Mouse (Mus musculus): ENCODE measurements around the gene Fbxo41. TPM values are rescaled to one million over a fixed set of nuclear protein-coding genes. Genes with fewer than 3 reads are reported as not detected.
"Not testable (repeated sequence)": the region's sequence is repeated elsewhere in the genome, so short reads cannot be mapped to it uniquely, and the experiment has no call there.

Fbxo41 gene
- total RNA-seq, 2 experiments from 2014 or later: 95.1 to 98.5 TPM

DNA sequence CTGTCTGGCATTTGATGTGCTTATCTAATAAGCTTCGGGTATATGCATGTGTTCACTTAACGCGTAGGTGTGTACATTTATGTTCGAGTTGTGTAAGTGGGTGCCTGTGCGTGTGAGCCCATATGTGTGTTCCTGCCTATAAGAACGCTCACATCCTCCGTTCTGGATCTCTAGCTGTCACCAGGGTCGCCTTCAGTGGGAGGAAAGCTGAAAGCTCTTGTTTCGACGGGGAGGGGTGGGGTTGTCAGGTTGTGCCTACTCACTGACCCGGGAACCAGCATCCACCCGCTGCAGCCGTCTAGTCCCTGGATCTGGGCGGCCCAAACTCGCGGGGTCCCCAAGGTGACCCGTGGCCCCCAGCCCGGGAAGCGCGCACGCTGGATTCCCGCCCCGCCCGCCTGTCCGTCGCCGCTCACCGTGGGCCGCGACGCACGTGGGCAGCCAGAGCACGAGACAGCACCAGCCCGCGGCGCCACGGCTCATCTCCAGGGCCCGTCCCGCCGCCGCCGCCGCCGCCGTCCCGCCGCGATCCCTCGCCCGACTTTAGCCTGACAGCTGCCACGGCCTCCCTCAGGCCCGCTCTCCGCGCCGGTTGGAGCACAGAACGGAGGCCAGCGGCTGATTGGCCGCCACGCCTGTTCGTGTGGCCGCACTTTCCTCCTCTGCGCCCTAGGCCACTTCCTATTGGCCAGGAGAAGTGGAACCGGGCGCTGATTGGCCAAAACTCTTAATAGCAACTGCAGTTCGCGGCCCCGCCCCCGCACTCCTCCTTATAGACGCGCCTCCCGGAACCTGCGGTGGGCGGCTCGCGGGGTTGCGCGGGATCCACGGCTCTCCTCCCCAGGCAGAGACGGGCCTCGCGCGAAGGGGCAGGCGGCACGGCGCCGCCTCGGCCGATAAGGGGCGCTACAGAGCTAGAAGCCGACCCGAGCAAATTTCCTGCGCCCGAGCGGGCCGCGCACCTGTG lies 51.8 kb downstream of the Fbxo41 start, which contains the start of gene Cct7:
Cct7 (plus strand) TSS at position 818 of the 967 bp plus-strand sequence.
- peak; percentile 95 to 97 for DNase-seq (ENCODE audit: extremely low spot score in 1 of 2, low spot score in 1 of 2)

DNA sequence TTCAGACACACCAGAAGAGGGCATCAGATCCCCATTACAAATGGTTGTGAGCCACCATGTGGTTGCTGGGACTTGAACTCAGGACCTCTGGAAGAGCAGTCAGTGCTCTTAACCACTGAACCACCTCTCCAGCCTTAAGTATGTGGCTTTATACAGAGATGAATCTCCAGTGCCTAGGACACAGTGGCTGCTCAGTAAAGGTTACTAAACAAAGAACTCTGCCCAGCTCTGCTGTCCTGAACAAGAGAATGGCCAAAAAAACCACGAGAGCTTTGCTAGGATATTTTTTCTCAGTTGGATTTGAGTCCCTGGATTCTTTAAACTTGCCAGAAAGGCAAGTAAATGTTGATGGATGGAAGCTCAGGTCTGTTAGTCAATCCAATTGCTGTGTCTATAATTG lies 52.7 kb downstream of the Fbxo41 start:
- DNase-seq (ENCODE audit: extremely low spot score in 1 of 2, low spot score in 1 of 2): not testable (repeated sequence)

- no peak for DNase-seq (ENCODE audit: extremely low spot score in 1 of 2, low spot score in 1 of 2)
These were observed 55.4 kb downstream of the Fbxo41 start for GRCm38 (mm10) chr6:85447351-85447750.

DNA sequence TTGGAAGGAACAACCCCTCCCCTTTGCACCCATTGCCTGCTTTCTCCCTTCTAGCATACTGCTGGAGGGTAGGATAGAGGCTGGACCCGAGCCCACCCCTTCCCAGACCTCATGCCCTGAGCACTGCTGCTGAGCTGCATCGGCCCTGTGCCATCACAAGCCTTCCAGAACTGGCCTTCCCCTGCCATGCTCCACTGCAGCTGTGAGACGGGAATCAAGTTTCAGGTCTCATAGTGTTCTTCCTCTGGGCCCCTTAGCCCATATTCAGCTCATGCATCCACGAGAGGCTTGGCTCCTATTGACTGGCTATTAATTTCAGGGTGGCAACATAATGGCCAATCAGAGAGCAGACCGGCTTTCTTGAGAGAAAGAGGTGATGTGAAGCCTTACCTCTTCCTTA lies 57.5 kb downstream of the Fbxo41 start:
- DNase-seq (ENCODE audit: extremely low spot score in 1 of 2, low spot score in 1 of 2): no peak

DNA sequence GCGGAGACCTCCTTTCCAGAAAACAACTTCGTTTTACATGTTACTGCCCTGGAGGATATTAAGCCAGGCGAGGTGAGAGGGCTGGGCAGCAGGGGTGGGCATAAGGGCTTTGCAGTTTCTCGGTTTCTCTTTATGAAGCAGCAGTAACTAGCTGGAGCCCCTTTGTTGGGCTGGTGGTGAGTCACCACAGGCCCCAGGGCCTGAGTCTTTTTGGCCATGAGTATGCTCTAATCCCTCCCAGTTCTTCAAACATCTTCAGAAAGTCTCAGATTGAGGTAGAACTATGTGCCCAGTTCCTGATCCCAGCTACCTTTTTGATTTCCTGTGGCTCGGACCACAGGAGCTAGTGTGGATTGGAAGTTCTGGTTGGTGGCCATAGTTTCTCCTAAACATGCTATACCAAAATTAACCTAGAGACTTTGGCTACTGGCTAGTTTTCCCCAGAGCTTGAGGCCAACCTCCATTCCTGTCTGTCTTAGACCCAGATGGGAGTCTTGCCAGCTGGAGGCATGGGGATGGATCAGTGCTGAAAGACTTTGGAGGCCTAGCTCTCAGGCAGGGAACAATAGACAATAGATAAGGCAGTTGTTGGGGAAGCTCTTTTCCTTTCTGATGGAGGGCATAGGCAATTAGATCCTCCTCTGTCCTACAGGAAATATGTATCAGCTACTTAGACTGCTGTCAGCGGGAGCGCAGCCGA lies 58.4 kb downstream of the Fbxo41 start:
- no peak for DNase-seq (ENCODE audit: extremely low spot score in 1 of 2, low spot score in 1 of 2)

DNA sequence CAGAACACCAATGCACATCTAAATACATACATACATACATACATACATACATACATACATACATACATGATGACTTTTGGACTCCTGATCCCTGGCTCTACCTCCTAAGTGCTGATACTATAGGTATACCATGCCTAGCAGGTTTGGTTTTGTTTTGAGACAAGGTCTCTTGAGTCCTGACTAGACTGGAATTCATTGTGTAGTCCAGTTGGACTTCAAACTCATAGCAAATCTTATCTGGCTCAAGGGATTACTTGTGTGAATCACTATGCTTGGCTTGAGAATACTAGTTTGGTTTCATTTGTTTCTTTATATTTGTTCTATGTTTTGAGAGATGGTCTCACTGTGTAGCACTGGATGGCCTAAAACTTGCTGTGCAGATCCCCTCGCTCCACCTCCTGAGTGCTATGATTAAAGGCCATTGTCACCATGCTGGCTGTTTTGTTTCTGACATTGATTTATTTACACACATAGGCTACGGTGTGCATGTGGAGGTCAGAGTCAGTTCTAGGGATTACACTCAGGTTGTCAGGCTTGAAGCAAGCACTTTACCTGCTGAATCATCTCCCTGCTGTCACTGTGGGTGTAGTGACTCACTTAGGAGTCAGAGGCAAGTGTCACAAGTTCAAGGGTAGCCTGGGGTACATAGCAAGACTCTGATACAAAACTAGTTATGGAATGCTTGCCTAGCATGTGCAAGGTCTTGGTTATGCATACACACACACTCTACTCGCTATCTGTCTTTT lies 59.1 kb downstream of the Fbxo41 start:
- no peak for DNase-seq (ENCODE audit: extremely low spot score in 1 of 2, low spot score in 1 of 2)

- DNase-seq (ENCODE audit: extremely low spot score in 1 of 2, low spot score in 1 of 2): no peak
These were observed 61.7 kb downstream of the Fbxo41 start for GRCm38 (mm10) chr6:85441142-85441541.

DNA sequence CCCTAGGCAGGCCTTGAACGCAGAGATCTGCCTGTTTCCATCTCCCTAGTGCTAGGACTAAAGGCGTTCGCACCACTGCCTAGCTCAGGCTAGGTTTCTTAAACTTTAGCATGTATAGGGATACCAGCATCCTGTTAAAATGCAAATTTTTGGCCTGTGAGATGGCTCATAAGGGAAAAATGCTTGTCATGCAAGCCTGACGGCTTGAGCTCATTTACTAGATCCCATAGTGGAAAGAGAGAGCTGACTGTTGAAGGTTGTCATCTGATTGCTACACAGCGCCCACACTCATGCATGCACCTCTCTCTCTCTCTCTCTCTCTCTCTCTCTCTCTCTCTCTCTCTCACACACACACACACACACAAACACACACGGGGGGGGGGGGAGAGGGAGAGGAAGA lies 66.2 kb downstream of the Fbxo41 start:
- no peak for DNase-seq (ENCODE audit: extremely low spot score in 1 of 2, low spot score in 1 of 2)

GRCm38 (mm10) chr6:85436204-85436603 lies 66.6 kb downstream of the Fbxo41 start:
- no peak for DNase-seq (ENCODE audit: extremely low spot score in 1 of 2, low spot score in 1 of 2)

GRCm38 (mm10) chr6:85433865-85434264 lies 68.9 kb downstream of the Fbxo41 start:
- DNase-seq (ENCODE audit: extremely low spot score in 1 of 2, low spot score in 1 of 2): no peak

DNA sequence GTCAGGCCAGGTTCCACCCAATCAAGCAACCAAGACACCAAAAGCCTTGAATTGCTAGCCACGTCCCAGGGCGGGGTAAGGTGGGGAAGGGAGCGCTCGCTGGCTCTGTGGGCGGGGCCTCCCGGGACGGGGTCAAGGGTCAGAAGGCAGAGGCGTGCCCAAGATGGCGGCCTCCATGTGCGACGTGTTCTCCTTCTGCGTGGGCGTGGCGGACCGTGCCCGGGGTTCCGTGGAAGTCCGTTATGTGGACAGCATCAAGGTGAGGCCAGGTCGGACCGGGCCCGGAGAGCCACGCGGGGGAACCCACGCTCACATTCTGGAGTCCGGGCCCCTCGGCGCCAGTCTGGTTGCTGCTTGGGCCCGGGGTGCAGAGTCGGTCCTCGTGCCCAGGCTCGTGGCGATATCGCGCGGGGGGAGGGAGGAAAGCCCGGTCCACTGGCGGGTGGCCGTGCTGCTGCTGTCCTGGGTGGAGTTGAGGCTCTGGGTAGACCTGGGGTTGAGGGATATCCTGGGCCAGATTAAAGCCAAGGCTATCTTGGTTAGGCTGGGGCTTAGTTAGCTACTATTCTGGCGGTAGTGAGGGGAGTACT lies 70.9 kb downstream of the Fbxo41 start, which contains the start of gene Smyd5:
Smyd5 (plus strand) TSS at position 148 of the 590 bp plus-strand sequence.
- DNase-seq (ENCODE audit: extremely low spot score in 1 of 2, low spot score in 1 of 2): peak; percentile 73 to 74

- DNase-seq (ENCODE audit: extremely low spot score in 1 of 2, low spot score in 1 of 2): no peak
These were observed 71.4 kb downstream of the Fbxo41 start for GRCm38 (mm10) chr6:85431274-85431841.

- DNase-seq (ENCODE audit: extremely low spot score in 1 of 2, low spot score in 1 of 2): no peak
These were observed 78.9 kb downstream of the Fbxo41 start, which contains the start of gene Noto for GRCm38 (mm10) chr6:85423836-85424379. Gene Noto (plus strand): TSS chr6:85423886.

Other genes with a start within 250 kb of the Fbxo41 start
- gene Sfxn5, start 169.6 kb downstream of the Fbxo41 start, total RNA-seq (2021): 100 to 1,000 TPM; 168 to 177 TPM
- gene Rab11fip5, start 128.4 kb downstream of the Fbxo41 start, total RNA-seq (2021): 10 to 100 TPM; 53.8 to 55.3 TPM
- not detected for gene Noto, start 79.1 kb downstream of the Fbxo41 start, total RNA-seq (2021)
- 10 to 100 TPM; 38.9 to 40.9 TPM for gene Smyd5, start 71.0 kb downstream of the Fbxo41 start, total RNA-seq (2021)
- gene Cct7, start 51.5 kb downstream of the Fbxo41 start, total RNA-seq (2021): 100 to 1,000 TPM; 194 to 226 TPM
- gene Pradc1, start 51.0 kb downstream of the Fbxo41 start, total RNA-seq (2021): 10 to 100 TPM; 15.8 to 17.9 TPM
- 10 to 100 TPM; 26.8 to 28.1 TPM for gene Egr4, start 10.6 kb upstream of the Fbxo41 start, total RNA-seq (2021)
- gene Alms1, start 84.5 kb upstream of the Fbxo41 start, total RNA-seq (2021): 1 to 10 TPM; 5.2 to 7.8 TPM
- 1 to 10 TPM; 3.7 to 4.6 TPM for gene Nat8f7, start 210.2 kb upstream of the Fbxo41 start, total RNA-seq (2021)